Mouse (Mus musculus) ES-E14 (cell line): ENCODE data around the gene Gm10837. TPM values are rescaled to one million over a fixed set of nuclear protein-coding genes. Genes with fewer than 3 reads are reported as not detected.

ENCODE experiments used
- DNase-seq: peaks from one replicate; pipeline ENCODE4 v3.0.0-alpha.2; 2013; ENCODE audit warnings: low read depth, low spot score
- H3K27ac ChIP-seq: 2 replicates; pipeline ENCODE4 v1.5.1; 2012; ENCODE audit warnings: low read depth, mild to moderate bottlenecking, low read length, moderate library complexity, mixed read lengths; ENCODE audit not compliant: poor library complexity, insufficient read depth, severe bottlenecking
- H3K36me3 ChIP-seq: 2 replicates; pipeline ENCODE4 v1.6.1; 2012; ENCODE audit warnings: mild to moderate bottlenecking, low read length, moderate library complexity, mixed read lengths; ENCODE audit not compliant: control insufficient read depth, poor library complexity, insufficient read depth, severe bottlenecking
- H3K4me1 ChIP-seq, 2 experiments: fragments of 150-350 bp in 1 of 2; sonication (generic) in 1 of 2; 2 replicates each; pipeline ENCODE4 v1.6.1; 2012; ENCODE audit warnings: low read length in 2 of 2, mild to moderate bottlenecking in 1 of 2, mixed read lengths in 1 of 2; ENCODE audit not compliant: control insufficient read depth in 2 of 2, insufficient read depth in 2 of 2, poor library complexity in 1 of 2
- H3K4me3 ChIP-seq, 2 experiments: fragments of 150-350 bp in 1 of 2; sonication (generic) in 1 of 2; 2 replicates each; pipeline ENCODE4 v1.5.1; 2012; ENCODE audit warnings: low read length in 2 of 2, low read depth in 1 of 2, mild to moderate bottlenecking in 1 of 2, mixed read lengths in 1 of 2; ENCODE audit not compliant: insufficient read depth in 1 of 2, poor library complexity in 1 of 2, severe bottlenecking in 1 of 2
- H3K9ac ChIP-seq: 2 replicates; pipeline ENCODE4 v1.6.1; 2012; ENCODE audit warnings: low read depth, mild to moderate bottlenecking, low read length, mixed read lengths; ENCODE audit not compliant: poor library complexity, insufficient read depth, severe bottlenecking
- H3K9me3 ChIP-seq: fragments of 150-350 bp; sonication (generic); 2 replicates; pipeline ENCODE4 v1.6.1; 2012; ENCODE audit warnings: low read depth, mild to moderate bottlenecking, low read length; ENCODE audit not compliant: control insufficient read depth, insufficient read depth
- CHD2 ChIP-seq: IDR thresholded peaks from 2 replicates; pipeline ENCODE4 v1.6.1; 2014; ENCODE audit warnings: mild to moderate bottlenecking, low read depth, low read length, inconsistent platforms
- HCFC1 ChIP-seq: IDR thresholded peaks from 2 replicates; pipeline ENCODE4 v1.6.1; 2012; ENCODE audit warnings: low read length, inconsistent platforms, borderline replicate concordance; ENCODE audit not compliant: insufficient read depth
- MAFK ChIP-seq: IDR thresholded peaks from 2 replicates; pipeline ENCODE4 v1.6.1; 2014; ENCODE audit warnings: mild to moderate bottlenecking, low read depth, low read length, inconsistent platforms; ENCODE audit not compliant: insufficient read depth
- ZC3H11A ChIP-seq: IDR thresholded peaks from 2 replicates; pipeline ENCODE4 v1.6.1; 2012; ENCODE audit warnings: low read depth, mild to moderate bottlenecking, inconsistent platforms, low read length, borderline replicate concordance
- ZNF384 ChIP-seq: IDR thresholded peaks from 2 replicates; pipeline ENCODE4 v1.6.1; 2012; ENCODE audit warnings: low read depth, low read length, inconsistent platforms
- in situ Hi-C, 2 experiments: fragments of 600-800 bp; cut with MboI; formaldehyde crosslinking; loops; one replicate each; pipeline ENCODE4 v1.15.1; 2025; ENCODE audit warnings: low sequenced_read_pairs in 2 of 2, inconsistent platforms in 1 of 2; ENCODE audit not compliant: unreplicated experiment in 2 of 2
- total RNA-seq: library from RNA; depleted of rRNA; stranded (reverse); fragments of 300-350 nt; gene quantifications from 2 replicates; pipeline ENCODE4 v1.2.3, GENCODE M21; 2012

Gm10837 gene
- total RNA-seq, 1 experiment: not detected

DNA sequence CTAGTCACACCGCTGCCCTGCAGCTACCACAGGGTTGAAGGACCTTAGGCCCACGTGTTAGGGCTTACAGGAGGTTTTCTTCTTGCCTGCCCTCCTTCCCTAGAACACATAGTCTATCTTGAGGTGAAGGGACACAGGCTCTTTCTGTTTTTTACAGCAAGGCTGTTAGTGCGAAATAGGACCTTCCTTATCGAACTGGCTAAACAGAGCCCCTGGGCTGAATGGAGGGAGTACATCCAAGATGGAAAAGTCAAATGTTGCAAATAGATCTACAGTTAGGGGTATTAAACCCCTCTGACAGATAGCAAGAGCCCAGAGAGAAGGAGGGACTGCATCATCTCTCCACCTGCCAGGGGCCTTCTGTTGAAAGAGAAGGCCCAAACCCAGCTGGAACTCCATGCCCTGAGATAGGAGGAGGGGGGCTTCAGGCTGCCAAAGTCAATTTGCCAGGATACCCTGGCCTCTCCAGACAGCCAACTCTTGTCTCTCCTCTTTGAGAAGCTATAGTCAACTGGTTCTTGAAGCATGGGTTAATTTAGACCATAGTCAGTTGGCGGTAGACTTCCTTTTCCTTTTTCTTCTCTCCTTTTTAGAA is 38.7 kb upstream of the Gm10837 start:
- DNase-seq: no peak
- Histone ChIP-seq H3K4me1 (peaks cover 2% of the 10 kb centered on the region in 2 experiments; a peak in 3 of 4 replicates), H3K9me3 (no peaks in the 10 kb centered on the region), H3K27ac (no peak overlapping the region), H3K4me3 (peak overlapping the region in 1 of 2 experiments; percentile 67; a peak in 1 of 4 replicates), H3K36me3 (no peaks in the 10 kb centered on the region; the same call in 1 of the 2 replicates), H3K9ac (no peak overlapping the region)
- TF ChIP-seq MAFK: no peak
- in situ Hi-C loops: no loop called here

DNA sequence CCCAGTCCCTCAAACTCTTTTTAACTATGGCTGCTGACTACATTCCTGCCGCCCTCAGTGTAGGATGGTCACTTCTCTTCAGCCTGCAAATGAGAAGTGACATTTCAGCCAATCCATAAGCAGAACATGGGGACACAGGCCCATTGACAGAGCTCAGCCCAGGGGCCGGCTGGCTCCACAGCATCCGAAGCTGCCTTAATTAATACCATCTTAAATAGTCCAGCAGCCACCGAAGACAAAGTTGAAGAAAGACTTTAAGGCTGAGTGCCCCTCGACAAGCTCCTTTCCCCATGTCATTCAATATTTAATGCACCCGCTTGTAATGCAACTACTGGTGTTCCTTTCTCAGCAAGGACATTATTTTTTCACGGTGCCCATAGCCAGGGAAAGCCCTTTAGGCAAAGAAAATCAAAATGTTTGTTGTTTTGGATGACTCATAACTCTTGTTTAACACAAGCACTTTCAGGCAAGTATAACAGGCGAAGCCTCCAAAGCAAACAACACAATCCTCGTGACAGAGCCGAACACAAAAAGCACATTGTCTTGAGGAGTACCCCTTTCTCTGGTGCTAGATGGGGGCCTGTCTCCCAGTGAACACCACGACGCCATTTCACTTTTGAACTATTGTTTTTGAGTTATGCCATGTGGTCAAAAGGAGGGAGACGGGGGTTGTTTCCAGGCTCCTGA is 37.5 kb upstream of the Gm10837 start:
- DNase-seq: no peak
- peaks cover 2% of the 10 kb centered on the region in 2 experiments; a peak in 3 of 4 replicates for H3K4me1 ChIP-seq
- in situ Hi-C loops: no loop called here
- TF ChIP-seq CHD2 (no peak), ZNF384 (no peak), ZC3H11A (no peak), MAFK (no peak), HCFC1 (no peak)
- no peak overlapping the region for H3K4me3 ChIP-seq
- no peaks in the 10 kb centered on the region for H3K9me3 ChIP-seq
- no peaks in the 10 kb centered on the region; the same call in 1 of the 2 replicates for H3K36me3 ChIP-seq
- H3K27ac ChIP-seq: no peak overlapping the region
- no peak overlapping the region for H3K9ac ChIP-seq

DNA sequence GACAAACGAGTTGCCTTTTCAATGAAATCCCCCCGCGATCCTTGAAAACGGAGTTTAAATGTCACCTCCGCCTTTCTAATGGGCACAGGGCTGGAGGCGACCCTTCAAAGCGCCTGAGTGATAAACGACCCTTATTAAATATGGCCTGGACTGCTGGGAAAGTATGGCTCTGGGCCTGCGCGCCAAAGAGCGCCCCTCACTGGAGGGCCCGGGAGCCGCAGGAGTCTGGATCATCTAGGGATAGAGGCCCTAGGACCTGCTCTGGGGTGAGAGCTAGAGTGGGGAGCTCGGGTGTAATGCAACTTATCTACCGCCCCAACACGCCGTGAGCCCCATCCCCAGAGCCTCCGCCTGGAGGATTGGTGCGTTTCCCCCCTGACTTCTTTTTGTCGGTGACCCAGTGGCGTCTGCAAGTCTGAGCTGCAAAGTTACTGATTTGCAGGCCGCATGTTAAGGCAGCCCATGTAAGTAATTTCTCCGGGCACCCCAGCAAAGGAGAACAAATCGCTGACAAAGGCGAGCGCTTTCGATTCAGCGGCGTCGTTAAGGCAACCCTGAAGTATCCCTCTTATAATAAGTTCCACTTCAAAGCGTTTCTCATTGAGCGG is 36.9 kb upstream of the Gm10837 start:
- Histone ChIP-seq H3K4me3 (peak overlapping the region; percentile 6 to 23; a peak in 3 of 4 replicates), H3K9ac (peak overlapping the region; percentile 16; the same call in 1 of the 2 replicates), H3K4me1 (peaks cover 2% of the 10 kb centered on the region in 2 experiments; a peak in 3 of 4 replicates), H3K36me3 (no peaks in the 10 kb centered on the region; the same call in 1 of the 2 replicates), H3K9me3 (no peaks in the 10 kb centered on the region), H3K27ac (no peak overlapping the region)
- in situ Hi-C loops: no loop called here
- DNase-seq: no peak
- TF ChIP-seq ZC3H11A (no peak), ZNF384 (no peak), HCFC1 (no peak), CHD2 (no peak), MAFK (no peak)

DNA sequence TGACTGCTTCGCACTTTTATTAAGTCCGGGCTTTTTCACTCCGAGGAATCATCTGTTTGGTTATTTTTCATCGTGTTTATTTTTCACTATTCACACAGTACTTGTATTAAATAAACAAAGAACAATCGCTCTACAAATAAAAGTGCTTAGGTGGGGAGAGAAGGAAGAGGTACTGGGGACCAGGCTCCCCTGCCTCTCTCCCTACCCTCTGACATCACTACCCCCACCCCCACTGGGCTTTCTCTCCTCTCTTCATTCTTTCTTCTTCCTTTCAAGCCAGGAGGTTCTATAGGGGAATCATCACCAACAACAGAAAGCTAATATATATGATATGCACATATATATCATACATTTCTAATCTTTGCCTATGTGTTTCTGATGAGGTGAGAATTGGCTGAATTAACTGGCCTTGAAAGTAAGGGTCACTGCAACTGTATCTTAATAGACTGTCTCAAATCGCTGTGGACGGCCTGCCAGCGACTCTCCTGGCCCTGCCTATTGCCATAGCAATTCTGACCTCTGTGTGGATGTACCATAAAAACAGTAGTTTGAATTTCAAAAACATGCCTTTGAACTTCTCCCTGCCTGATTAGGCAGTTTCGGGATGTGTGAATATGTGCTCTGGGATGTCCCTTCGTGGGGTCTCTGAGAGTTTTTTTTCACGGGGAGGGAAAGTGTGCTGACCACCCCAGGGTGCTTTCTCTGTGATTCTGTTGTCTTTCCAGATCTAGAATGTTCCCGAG is 36.2 kb upstream of the Gm10837 start:
- DNase-seq: no peak
- TF ChIP-seq MAFK: no peak
- no peak for TF ChIP-seq CHD2
- no peak for TF ChIP-seq ZC3H11A
- no peak for TF ChIP-seq HCFC1
- no peak for TF ChIP-seq ZNF384
- H3K4me3 ChIP-seq: peak overlapping the region in 1 of 2 experiments; percentile 6; a peak in 1 of 4 replicates
- in situ Hi-C loops: no loop called here
- H3K4me1 ChIP-seq: peaks cover 2% of the 10 kb centered on the region in 2 experiments; a peak in 3 of 4 replicates
- H3K27ac ChIP-seq: no peak overlapping the region
- no peak overlapping the region for H3K9ac ChIP-seq
- H3K9me3 ChIP-seq: no peaks in the 10 kb centered on the region
- peaks cover under 1% of the 10 kb centered on the region for H3K36me3 ChIP-seq
